Mouse (Mus musculus) kidney, adult 2 months (tissue): ENCODE measurements around the gene Zbtb20. TPM values are rescaled to one million over a fixed set of nuclear protein-coding genes. Genes with fewer than 3 reads are reported as not detected.
"Not testable (repeated sequence)": the region's sequence is repeated elsewhere in the genome, so short reads cannot be mapped to it uniquely, and the experiment has no call there.

Experiments used
- DNase-seq: peaks from one replicate; pipeline ENCODE4 v3.0.0; 2021
- H3K27ac ChIP-seq: fragments of 200-500 bp; 2 replicates; pipeline ENCODE4 v1.5.1; 2012; ENCODE audit warnings: low read depth, low read length, control low read depth, inconsistent platforms; ENCODE audit not compliant: insufficient read depth
- H3K27me3 ChIP-seq: fragments of 200-500 bp; replicated peaks from 2 replicates; pipeline ENCODE4 v1.6.1; 2012; ENCODE audit warnings: mild to moderate bottlenecking, moderate library complexity, low read length, inconsistent platforms; ENCODE audit not compliant: control insufficient read depth, insufficient read depth
- H3K36me3 ChIP-seq: fragments of 200-500 bp; 2 replicates; pipeline ENCODE4 v1.6.1; 2012; ENCODE audit warnings: mild to moderate bottlenecking, moderate library complexity, low read length, inconsistent platforms; ENCODE audit not compliant: control insufficient read depth, insufficient read depth
- H3K4me1 ChIP-seq: fragments of 200-500 bp; 2 replicates; pipeline ENCODE4 v1.6.1; 2011; ENCODE audit warnings: low read length; ENCODE audit not compliant: control insufficient read depth, insufficient read depth
- H3K4me3 ChIP-seq: fragments of 200-500 bp; 2 replicates; pipeline ENCODE4 v1.5.1; 2011; ENCODE audit warnings: mild to moderate bottlenecking, low read depth, low read length, control low read depth; ENCODE audit not compliant: insufficient read depth
- CTCF ChIP-seq: fragments of 200-500 bp; conservative IDR thresholded peaks from 2 replicates; pipeline ENCODE4 v1.5.1; 2011; ENCODE audit warnings: low read depth, mild to moderate bottlenecking, control low read depth, low read length, moderate library complexity, mixed read lengths; ENCODE audit not compliant: insufficient read depth, insufficient read length
- POLR2A ChIP-seq: fragments of 200-500 bp; IDR thresholded peaks from one replicate; pipeline ENCODE4 v1.6.1; 2011; ENCODE audit warnings: low read depth, low read length, control low read depth
- WGBS: fragments of 180-500 bp; shearing (Covaris S2); methylation state at CpG from one replicate; pipeline ENCODE4 v1.1.7; 2018; 5-methylcytosine and 5-hydroxymethylcytosine counted together
- polyA plus RNA-seq: library from polyadenylated mRNA; depleted of rRNA; stranded (reverse); fragments of >200 nt; gene quantifications from 2 replicates; pipeline ENCODE4 v1.2.3, GENCODE M21; 2012

Zbtb20 gene
- polyA plus RNA-seq, 1 experiment, result 25.1 TPM

DNA sequence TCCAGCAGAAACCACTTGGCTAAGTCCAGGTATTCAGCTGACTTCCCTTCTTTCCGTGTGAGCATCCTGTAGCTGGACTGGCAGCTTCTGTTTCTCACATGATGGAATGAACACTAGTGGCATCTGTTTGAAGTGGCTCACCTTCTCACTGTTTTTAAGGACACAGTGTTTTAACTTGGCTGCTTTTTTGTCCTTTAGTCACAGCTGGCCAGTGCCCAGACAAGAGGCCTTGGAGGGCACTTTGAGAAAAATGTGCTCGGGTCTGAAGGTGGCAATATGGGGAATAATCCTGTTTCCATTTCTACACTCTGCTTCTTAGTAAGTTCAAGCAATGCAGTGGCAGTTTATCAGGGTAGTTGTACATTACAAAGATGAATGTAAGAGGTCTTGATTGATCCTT, 62.5 kb downstream of the Zbtb20 start:
- H3K4me3 ChIP-seq, result no peak overlapping the region
- no peak overlapping the region for H3K27ac ChIP-seq
- H3K4me1 ChIP-seq, result peaks cover 4% of the 10 kb centered on the region; the same call in 1 of the 2 replicates
- TF ChIP-seq POLR2A, result no peak
- TF ChIP-seq CTCF, result no peak
- no peaks in the 10 kb centered on the region for H3K27me3 ChIP-seq
- 33% methylated on average over 2 of the region's 2 CpGs for WGBS
- DNase-seq, result peak; percentile 33
- no peaks in the 10 kb centered on the region for H3K36me3 ChIP-seq

DNA sequence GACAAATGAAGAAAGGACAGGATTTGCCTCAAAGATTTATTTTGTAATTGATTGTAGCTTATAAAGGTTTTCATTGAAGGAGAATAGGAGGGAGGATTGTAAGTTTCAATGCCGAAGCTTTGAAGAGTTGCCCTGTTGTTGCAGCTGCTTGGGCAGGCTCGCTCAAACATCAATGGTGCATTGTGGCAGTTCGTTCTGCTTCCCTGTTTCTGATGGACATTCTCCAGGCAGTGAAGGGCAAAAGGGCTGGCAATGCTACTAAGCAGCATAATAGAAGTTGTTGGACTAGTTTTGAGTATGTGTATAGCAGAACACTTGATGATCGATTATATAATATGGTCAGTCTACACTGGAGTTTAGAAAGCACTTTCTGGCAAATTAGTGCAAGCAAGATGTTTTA, 71.3 kb downstream of the Zbtb20 start:
- H3K4me3 ChIP-seq, result no peak overlapping the region
- DNase-seq, result peak; percentile 45
- WGBS, result 39% methylated on average over 4 of the region's 4 CpGs
- TF ChIP-seq POLR2A, result no peak
- no peak for TF ChIP-seq CTCF
- H3K27me3 ChIP-seq, result no peaks in the 10 kb centered on the region
- H3K36me3 ChIP-seq, result no peaks in the 10 kb centered on the region; the same call in 1 of the 2 replicates
- H3K4me1 ChIP-seq, result 0 out of 2 replicates have a peak, but pooled peaks cover 3% of the 10 kb centered on the region
- H3K27ac ChIP-seq, result no peak overlapping the region

DNA sequence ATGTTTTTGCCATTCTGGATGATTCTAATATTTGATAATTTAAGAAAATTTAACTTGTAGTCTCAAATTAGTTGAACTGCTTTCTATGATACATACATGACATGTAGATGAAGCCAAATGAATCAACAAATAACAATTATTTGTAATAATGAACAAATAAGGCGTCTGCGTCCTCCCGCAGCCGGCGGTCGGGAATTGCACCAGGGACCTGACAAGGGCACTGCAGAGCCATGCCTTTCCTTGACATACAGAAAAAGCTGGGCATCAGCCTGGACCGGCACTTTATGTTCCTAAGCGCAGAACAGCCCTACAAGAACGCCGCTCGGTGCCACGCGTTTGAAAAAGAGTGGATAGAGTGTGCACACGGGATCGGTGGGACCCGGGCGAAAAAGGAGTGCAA, 79.7 kb downstream of the Zbtb20 start:
- H3K27me3 ChIP-seq, H3K27ac ChIP-seq, H3K4me3 ChIP-seq, H3K36me3 ChIP-seq, DNase-seq, H3K4me1 ChIP-seq: not testable (repeated sequence)
- 98% methylated on average over 17 of the region's 17 CpGs for WGBS

DNA sequence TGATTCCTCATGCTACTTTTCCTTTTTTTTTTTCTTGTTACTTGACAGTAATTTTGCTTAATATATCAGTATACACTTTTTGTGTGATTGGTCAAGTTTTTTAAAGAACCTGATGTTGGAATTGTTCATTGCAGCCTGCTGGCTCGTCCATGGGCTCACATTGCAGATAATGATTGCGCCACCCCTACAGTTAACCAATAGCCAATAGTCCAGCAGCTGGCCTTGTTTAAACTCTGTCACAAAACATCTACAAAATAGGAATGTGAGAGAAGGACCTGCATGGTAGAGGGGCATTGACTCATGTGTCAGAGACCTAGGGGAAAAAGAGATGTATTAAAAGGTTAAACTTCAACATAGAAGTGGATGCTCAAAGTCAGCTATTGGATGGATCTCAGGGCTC, 97.2 kb downstream of the Zbtb20 start:
- Histone ChIP-seq H3K4me3 (no peak overlapping the region), H3K36me3 (no peaks in the 10 kb centered on the region), H3K27ac (no peak overlapping the region), H3K4me1 (no peaks in the 10 kb centered on the region), H3K27me3 (no peaks in the 10 kb centered on the region)
- TF ChIP-seq CTCF (no peak), POLR2A (no peak)
- no peak for DNase-seq
- WGBS, result 89% methylated on average over 2 of the region's 2 CpGs

DNA sequence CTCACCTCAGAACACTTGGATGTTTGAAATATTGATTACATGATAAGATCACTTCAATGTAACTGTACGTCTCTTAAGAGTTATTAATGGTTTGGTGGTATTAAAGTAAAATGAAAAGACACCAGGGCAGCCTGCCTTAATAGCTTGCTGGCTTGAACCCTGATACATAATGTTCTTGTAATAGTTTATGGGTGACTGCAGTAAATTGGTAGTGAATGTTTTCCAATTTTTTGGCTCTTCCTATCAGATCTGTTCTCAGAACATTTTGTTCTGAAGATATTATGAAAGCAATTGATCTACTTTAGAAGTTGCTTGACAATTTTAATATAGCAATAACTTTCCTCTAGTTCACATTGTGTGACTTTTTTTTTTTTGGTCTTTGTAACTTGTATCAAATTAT, 123.2 kb downstream of the Zbtb20 start:
- DNase-seq, result no peak
- no peaks in the 10 kb centered on the region for H3K4me1 ChIP-seq
- H3K27me3 ChIP-seq, result no peaks in the 10 kb centered on the region
- WGBS, result 52% methylated on average over 1 of the region's 1 CpGs
- TF ChIP-seq CTCF (no peak), POLR2A (no peak)
- no peak overlapping the region for H3K4me3 ChIP-seq
- no peak overlapping the region for H3K27ac ChIP-seq
- H3K36me3 ChIP-seq, result no peaks in the 10 kb centered on the region

DNA sequence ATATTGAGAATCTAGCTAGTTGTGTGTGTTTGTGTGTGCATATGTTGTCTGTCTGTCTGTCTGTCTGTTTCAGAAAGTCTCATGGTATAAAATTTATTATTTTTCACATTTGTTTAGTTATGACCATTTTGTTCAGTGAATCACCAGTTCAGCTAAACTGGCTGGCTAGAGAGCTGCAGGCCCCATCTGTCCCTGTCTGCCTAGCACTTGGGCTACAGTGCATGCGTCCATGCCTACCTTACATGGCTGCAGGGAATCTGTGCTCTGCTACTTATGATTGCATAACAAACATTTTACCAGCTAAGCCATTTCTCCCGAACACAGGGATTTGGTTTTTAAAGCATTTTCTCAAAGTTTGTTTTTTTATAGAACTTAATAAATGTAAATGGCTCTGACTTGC, 150.7 kb downstream of the Zbtb20 start:
- H3K4me3 ChIP-seq, result no peak overlapping the region
- no peak for TF ChIP-seq POLR2A
- no peak for TF ChIP-seq CTCF
- no peaks in the 10 kb centered on the region for H3K4me1 ChIP-seq
- no peak for DNase-seq
- 86% methylated on average over 2 of the region's 2 CpGs for WGBS
- no peaks in the 10 kb centered on the region for H3K36me3 ChIP-seq
- no peak overlapping the region for H3K27ac ChIP-seq
- H3K27me3 ChIP-seq, result no peaks in the 10 kb centered on the region

DNA sequence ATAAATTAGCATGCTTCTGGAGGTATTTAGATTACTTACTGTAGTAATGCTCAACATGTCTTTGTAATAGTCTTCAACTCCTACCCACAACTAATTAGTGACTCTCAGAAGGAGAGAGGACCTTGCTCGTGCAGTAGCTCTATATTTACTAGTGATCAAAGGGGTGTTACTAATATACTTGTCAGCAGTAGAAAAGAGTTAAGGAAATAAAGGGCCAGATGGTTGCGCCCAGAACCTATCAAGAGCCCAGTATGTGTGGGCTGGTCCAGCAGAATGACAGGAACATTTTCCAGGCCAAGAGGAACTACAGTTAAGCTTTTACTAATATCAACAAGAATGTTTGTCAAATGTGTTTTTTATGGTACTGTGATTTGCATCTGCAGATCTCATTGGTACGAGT, 153.6 kb downstream of the Zbtb20 start:
- no peaks in the 10 kb centered on the region for H3K36me3 ChIP-seq
- WGBS, result 73% methylated on average over 3 of the region's 3 CpGs
- no peak overlapping the region for H3K4me3 ChIP-seq
- H3K4me1 ChIP-seq, result no peaks in the 10 kb centered on the region
- DNase-seq, result no peak
- TF ChIP-seq CTCF (no peak), POLR2A (no peak)
- H3K27ac ChIP-seq, result no peak overlapping the region
- H3K27me3 ChIP-seq, result no peaks in the 10 kb centered on the region

DNA sequence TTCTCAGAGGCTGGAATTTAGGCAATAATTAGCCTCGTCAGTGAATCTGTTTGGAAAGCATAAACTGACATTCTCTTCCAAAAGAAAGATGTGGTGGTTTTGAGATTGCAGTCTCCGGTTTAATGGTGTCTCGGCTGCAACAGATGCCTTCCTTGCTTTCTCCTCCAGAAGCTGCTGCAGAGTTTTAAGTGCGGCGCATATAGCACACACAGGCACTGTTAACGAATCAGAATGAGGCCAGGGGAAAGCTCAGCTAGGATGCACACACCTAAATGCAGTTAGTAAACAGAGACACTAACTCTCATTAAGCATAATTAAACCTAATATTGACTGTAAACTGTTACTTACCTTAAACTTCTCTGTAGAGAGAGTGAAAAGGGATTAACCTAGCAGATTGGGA, 160.0 kb downstream of the Zbtb20 start:
- no peaks in the 10 kb centered on the region for H3K27me3 ChIP-seq
- 76% methylated on average over 6 of the region's 6 CpGs for WGBS
- TF ChIP-seq POLR2A, result no peak
- no peaks in the 10 kb centered on the region for H3K4me1 ChIP-seq
- H3K36me3 ChIP-seq, result no peaks in the 10 kb centered on the region
- no peak for DNase-seq
- H3K4me3 ChIP-seq, result no peak overlapping the region
- H3K27ac ChIP-seq, result no peak overlapping the region
